Mouse (Mus musculus) spleen, adult 2 months (tissue): ENCODE results near the gene Shf.
A peak's percentile ranks its signal among the peaks of the same experiment; 100 is the strongest.

ENCODE experiments used
- CTCF ChIP-seq: fragments of 200-500 bp; IDR thresholded peaks from 2 replicates; pipeline ENCODE4 v1.5.1; 2011; ENCODE audit warnings: mild to moderate bottlenecking, inconsistent platforms; ENCODE audit not compliant: insufficient read depth, insufficient read length, insufficient replicate concordance; ENCODE audit errors: extremely low read depth
- POLR2A ChIP-seq: fragments of 200-500 bp; IDR thresholded peaks from 2 replicates; pipeline ENCODE4 v1.6.1; 2011; ENCODE audit warnings: low read depth, low read length, inconsistent platforms

DNA sequence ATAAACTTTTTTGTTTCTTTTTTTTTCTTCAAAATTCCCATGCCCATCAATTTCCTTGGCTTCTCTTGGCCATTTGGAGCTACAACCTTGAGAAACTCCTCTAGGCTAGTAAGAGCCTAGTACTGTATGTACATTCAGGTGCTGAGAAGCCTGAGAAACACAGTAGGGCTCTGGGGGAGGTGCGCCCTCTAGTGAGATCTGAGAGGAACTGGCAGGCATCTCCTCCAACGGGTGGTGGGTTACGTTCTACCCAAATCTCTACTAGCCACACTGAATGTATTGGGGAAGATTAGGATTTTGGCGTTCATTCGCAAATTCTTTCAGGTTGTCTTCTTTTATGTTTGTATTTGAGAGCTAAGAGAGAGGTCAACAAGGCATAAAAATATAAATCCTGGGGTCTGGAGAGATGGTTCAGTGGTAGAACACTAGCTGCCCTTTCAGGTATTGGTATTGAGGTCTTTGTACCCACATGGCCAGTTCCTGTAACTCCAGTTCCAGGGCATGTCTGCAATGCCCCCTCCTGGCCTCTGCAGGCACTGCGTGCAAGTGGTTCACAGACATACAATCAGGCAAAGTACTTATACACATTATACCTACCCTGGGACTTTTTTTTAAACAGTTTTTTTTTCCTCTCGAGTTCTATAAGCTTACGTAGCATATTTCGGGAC lies 66.3 kb downstream of the Shf start:
- TF ChIP-seq POLR2A (no peak), CTCF (peak; percentile 78; the same call in 1 of the 2 replicates)
